Mouse (Mus musculus) right cerebral cortex, postnatal 10 days (tissue): Measurements from ENCODE around the gene Olfr1065.
A peak's percentile ranks its signal among the peaks of the same experiment; 100 is the strongest.
"Not testable (repeated sequence)": the region's sequence is repeated elsewhere in the genome, so short reads cannot be mapped to it uniquely, and the experiment has no call there.

Experiments used
- DNase-seq, 2 experiments: peaks; one replicate each; pipeline ENCODE4 v3.0.0; 2021; ENCODE audit warnings: low spot score in 2 of 2

Olfr1065 gene

DNA sequence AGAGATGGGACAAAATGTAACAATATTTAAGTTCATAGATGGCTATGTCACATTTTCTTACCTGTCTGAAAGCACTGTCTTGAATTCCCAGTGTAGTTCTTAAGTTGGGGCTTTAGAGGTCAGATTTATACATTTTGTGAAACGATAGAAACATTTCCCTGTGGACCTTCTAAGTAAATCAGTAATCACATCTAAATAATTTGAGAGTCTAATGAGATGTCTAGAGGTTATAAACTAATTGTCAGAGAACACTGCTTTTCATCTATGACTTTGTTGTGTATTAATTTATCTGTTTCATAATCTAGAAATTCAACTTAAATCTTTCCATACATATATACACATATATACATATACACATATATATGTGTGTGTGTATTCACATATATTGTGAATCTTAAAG, at the start of gene Olfr1065:
TSS of gene Olfr1065 (minus strand) at position 101 of the 400 bp plus-strand sequence.
- DNase-seq = not testable (repeated sequence)

- no peak for DNase-seq
These were observed 36.9 kb upstream of the Olfr1065 start, which contains the start of gene Olfr228 for GRCm38 (mm10) chr2:86487286-86487685. Gene Olfr228 (minus strand): TSS chr2:86487386.

GRCm38 (mm10) chr2:86464442-86465109, 14.2 kb upstream of the Olfr1065 start:
- DNase-seq = peak; percentile 38 to 55

DNA sequence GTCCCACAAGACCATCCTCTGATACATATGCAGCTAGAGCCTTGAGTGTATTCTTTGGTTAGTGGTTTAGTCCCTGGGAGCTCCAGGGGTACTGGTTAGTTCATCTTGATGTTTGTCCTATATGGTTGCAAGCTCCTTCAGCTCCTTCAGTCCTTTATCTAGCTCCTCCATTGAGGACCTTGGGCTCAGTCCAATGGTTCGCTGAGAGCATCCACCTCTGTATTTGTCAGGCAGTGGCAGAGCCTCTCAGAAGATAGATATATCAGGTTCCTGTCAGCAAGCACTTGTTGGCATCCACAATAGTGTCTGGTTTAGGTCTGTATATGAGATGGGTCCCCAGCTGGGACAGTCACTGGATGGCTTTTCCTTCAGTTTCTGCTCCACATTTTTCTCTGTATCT, 10.0 kb upstream of the Olfr1065 start:
- no peak for DNase-seq

DNA sequence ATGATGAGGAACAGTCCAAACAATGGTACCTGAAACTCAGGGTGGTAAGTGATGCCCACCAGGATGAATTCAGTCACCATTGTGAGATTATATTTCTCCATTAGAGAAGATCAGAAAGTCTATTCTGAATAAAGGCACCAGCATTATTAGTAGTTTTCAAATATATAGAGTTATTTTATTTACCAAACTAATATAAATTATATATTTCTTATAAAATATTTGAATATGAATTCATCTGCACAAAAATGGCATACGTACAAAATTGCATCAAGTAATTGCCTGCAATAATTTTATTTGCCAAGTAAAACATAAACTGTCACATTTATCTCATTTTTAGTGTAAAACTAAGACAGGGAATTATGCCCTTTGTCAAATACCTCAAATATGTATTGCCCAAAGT, 5.8 kb upstream of the Olfr1065 start, which contains the start of gene Olfr1066:
TSS of gene Olfr1066 (minus strand) at position 101 of the 400 bp plus-strand sequence.
- no peak for DNase-seq

DNA sequence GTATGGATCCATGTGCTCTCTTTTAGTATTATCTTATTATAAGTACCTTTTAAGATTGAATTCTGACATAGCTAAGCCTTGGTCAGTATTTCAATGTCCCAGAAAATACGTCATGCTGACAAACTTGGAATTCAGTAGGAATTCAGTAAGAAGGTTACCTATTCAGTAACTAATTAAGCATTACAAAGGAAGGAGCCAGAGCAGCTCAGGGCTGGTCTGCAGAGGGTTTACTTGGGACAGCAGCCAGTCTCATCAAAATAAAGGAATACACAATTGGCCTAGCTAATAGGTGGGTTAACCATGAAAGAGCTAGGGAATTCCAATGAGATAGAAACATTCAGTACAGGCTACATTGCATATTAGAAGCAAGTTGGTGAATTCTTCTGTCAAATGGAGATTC, 8.3 kb downstream of the Olfr1065 start:
- DNase-seq = not testable (repeated sequence)

GRCm38 (mm10) chr2:86428511-86428910, 21.9 kb downstream of the Olfr1065 start:
- not testable (repeated sequence) for DNase-seq

DNA sequence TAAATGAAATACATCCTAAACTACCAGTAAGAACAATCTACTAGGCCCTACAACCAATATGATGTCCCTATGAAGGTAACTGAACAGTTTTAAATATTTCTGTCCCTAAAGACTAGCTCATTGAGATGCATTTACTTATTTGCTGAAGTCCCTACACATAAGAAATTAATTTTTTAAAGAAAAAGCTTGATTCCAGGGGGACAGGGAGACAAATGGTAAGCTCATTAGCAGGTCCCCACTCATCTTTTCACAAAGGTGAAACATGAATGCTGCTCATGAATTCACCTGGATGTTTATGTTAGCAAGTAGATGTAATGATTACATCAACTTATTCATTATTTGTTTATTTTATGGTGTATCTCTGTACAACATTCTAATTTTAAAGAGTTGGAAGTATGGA, 23.7 kb downstream of the Olfr1065 start, which contains the start of gene Olfr1062:
TSS of gene Olfr1062 (minus strand) at position 101 of the 400 bp plus-strand sequence.
- not testable (repeated sequence) for DNase-seq

DNA sequence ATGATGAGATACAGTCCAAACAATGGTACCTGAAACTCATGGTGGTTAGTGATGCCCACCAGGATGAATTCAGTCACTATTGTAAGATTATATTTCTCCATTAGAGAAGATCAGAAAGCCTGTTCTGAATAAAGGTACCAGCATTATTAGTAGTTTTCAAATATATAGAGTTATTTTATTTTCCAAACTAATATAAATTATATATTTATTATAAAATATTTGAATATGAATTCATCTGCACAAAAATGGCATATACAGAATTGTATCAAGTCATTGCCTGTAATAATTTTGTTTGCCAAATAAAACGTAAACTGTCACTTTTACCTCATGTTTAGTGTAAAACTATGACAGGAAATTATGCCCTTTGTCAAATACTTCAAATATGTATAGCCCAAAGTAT, 36.4 kb downstream of the Olfr1065 start, which contains the start of gene Olfr1061:
TSS of gene Olfr1061 (minus strand) at position 101 of the 400 bp plus-strand sequence.
- no peak for DNase-seq

DNA sequence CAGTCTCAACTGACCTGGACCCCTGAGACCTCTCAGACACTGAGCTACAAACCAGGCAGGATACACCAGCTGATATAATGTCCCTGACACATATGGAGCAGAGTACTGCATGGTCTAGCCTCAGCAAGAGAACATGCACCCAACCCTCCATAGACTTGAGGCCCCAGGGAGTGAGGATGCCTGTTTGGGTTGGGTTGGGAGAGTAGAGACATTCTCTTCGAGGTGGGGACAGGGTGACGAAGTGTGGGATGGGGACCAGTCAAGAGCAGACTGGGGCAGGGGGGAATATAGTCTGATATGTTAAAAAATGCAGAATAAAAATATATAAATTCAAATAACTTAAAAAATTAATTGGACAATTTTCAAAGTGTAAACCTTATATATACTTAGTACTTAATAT, 55.3 kb downstream of the Olfr1065 start:
- DNase-seq = no peak
